Mouse (Mus musculus) forebrain, embryonic 11.5 days (tissue): ENCODE data around the gene Zfp709. TPM values are rescaled to one million over a fixed set of nuclear protein-coding genes. Genes with fewer than 3 reads are reported as not detected.
"Not testable (repeated sequence)": the region's sequence is repeated elsewhere in the genome, so short reads cannot be mapped to it uniquely, and the experiment has no call there.

Experiments
- ATAC-seq: fragments of 200-750 bp; cut with Nextera tagmentation; replicated peaks from 2 replicates; pipeline ENCODE4 v1.8.0; 2017; ENCODE audit warnings: moderate TSS enrichment; ENCODE audit not compliant: low FRiP score
- DNase-seq: peaks from one replicate; pipeline ENCODE4 v3.0.0-alpha.2; 2017; ENCODE audit warnings: low spot score
- H3K27ac ChIP-seq: fragments of 300-500 bp; sonication (generic); 2 replicates; pipeline ENCODE4 v1.5.1; 2014; ENCODE audit warnings: low read depth, low read length
- H3K27me3 ChIP-seq: fragments of 300-500 bp; sonication (generic); 2 replicates; pipeline ENCODE4 v1.6.1; 2014; ENCODE audit warnings: mild to moderate bottlenecking, low read length, mixed read lengths; ENCODE audit not compliant: control insufficient read depth, insufficient read depth
- H3K36me3 ChIP-seq: fragments of 300-500 bp; sonication (generic); 2 replicates; pipeline ENCODE4 v1.6.1; 2014; ENCODE audit warnings: mild to moderate bottlenecking, low read length, moderate library complexity, mixed read lengths; ENCODE audit not compliant: control insufficient read depth, insufficient read depth
- H3K4me1 ChIP-seq: fragments of 300-500 bp; sonication (generic); replicated peaks from 2 replicates; pipeline ENCODE4 v1.6.1; 2014; ENCODE audit warnings: low read length, mixed read lengths; ENCODE audit not compliant: control insufficient read depth, insufficient read depth
- H3K4me2 ChIP-seq: fragments of 300-500 bp; sonication (generic); 2 replicates; pipeline ENCODE4 v1.6.1; 2014; ENCODE audit warnings: low read depth, mild to moderate bottlenecking, low read length, moderate library complexity, mixed read lengths; ENCODE audit not compliant: severe bottlenecking
- H3K4me3 ChIP-seq: fragments of 300-500 bp; sonication (generic); 2 replicates; pipeline ENCODE4 v1.5.1; 2014; ENCODE audit warnings: low read depth, low read length
- H3K9ac ChIP-seq: fragments of 300-500 bp; sonication (generic); 2 replicates; pipeline ENCODE4 v1.6.1; 2014; ENCODE audit warnings: low read length
- H3K9me3 ChIP-seq: fragments of 300-500 bp; sonication (generic); 2 replicates; pipeline ENCODE4 v1.6.1; 2016; ENCODE audit warnings: low read length, mixed read lengths; ENCODE audit not compliant: control insufficient read depth
- WGBS: fragments of 180-500 bp; shearing (Covaris S2); extraction: QIAGEN DNeasy Blood & Tissue Kit; methylation state at CpG from one replicate; pipeline ENCODE4 v1.1.7; 2014; 5-methylcytosine and 5-hydroxymethylcytosine counted together
- polyA plus RNA-seq: library from polyadenylated mRNA; unstranded; fragments of >200 nt; fragmentation: Nextera tagmentation; extraction: Ambion mirVana; gene quantifications from 2 replicates; pipeline ENCODE4 v1.2.1, GENCODE M21; 2014

Gene Zfp709
- 5.8 and 6.2 TPM in 2 replicates for polyA plus RNA-seq

DNA sequence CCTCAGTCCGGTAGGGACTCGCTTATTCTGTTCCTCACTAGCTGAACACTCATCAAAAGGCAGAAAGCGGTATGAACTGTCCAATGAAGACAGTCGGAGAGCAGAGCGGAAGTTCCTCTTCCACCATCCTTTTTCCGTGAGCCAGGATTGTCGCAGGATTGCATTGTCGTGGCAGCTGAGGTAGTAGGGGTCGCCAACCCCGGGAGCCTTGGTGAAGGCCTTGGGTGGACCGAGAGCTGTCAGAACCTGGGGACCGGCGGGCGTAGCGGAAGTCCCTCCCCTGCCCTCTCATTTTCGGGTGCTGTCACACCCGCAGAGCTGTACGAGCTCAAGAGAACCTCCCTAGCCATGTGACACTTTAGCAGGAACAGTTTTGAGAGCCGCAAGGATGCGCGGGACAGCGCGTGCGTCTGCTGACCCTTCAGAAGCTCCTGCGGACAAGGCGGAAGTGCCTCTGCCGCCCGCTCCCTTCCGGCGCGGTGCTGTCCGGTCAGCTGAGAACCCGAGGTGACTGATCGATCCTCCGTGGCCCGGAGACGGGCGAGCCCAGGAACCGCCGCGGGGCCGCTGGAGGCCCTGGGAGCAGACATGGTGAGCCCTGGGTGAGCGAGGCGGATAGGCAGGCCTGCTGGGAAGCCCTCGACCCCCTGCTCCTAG, at the start of gene Zfp709:
TSS of gene Zfp709 (plus strand) at position 402 of the 657 bp plus-strand sequence.
- 8% methylated on average over 38 of the region's 45 CpGs for WGBS
- Histone ChIP-seq H3K4me2 (peak within 1 kb of the TSS; percentile 92), H3K4me3 (peak within 1 kb of the TSS; percentile 60), H3K4me1 (no peaks in the 10 kb centered on the region), H3K27ac (0 out of 2 replicates have a peak within 1 kb of the TSS, but pooled peaks have one; percentile 12), H3K36me3 (peaks cover 3% of the 10 kb centered on the region), H3K9me3 (peaks cover 12% of the 10 kb centered on the region; the same call in 1 of the 2 replicates), H3K27me3 (no peaks in the 10 kb centered on the region), H3K9ac (peak within 1 kb of the TSS; percentile 87)
- ATAC-seq, result peak; percentile 86
- peak; percentile 72 for DNase-seq

DNA sequence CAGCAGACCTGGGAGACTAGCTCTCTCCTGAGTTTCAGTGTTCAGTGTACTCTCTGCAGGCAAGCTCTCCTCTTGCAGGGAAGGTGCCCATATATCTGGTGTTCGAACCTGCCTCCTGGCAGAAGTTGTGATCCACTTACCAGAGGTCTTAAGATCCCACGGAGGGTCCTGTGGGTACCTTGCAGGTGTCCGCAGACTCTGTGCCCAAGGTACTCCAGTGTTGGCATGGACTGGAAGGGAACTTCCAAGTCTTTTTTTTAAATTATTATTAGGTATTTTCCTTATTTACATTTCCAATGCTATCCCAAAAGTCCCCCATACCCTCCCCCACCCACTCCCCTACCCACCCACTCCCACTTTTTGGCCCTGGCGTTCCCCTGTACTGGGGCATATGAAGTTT, 43.6 kb upstream of the Zfp709 start:
- not testable (repeated sequence) for H3K27ac ChIP-seq, H3K36me3 ChIP-seq, DNase-seq, ATAC-seq, H3K4me1 ChIP-seq, H3K4me2 ChIP-seq, H3K27me3 ChIP-seq, H3K9ac ChIP-seq, H3K9me3 ChIP-seq, H3K4me3 ChIP-seq
- WGBS, result 90% methylated on average over 4 of the region's 4 CpGs

DNA sequence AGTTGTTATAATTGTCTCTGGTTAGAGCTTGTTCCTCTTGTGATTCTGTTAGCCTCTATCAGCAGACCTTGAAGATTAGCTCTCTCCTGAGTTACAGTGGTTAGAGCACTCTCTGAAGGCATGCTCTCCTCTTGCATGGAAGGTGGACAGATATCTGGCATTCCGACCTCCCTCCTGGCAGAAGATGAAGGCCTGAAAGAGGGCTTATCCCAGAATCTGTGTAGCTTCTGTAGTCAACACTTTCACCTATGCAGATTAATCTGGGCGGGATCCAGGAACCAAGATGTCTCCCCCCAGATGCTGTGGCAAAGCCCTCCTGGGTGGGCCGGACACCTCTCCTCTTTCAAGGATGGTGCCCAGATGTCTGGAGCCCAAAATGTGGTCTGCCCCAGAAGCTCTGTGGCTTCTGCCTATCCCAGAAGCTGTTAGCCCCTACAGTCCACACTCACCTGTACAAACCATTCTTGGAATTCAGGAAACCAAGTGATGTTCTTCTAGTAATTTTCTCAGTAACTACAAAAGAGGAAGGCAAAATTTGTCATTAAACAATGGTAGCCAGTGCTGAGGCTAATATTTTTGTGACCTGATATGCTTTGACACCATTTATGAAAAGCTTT, 40.5 kb upstream of the Zfp709 start:
- not testable (repeated sequence) for H3K4me1 ChIP-seq, H3K27ac ChIP-seq, H3K9ac ChIP-seq, H3K27me3 ChIP-seq, H3K4me3 ChIP-seq, H3K36me3 ChIP-seq, H3K9me3 ChIP-seq, DNase-seq, H3K4me2 ChIP-seq
- 90% methylated on average over 3 of the region's 3 CpGs for WGBS
- ATAC-seq, result 0 out of 2 replicates have a peak, but pooled peaks have one; percentile 65

DNA sequence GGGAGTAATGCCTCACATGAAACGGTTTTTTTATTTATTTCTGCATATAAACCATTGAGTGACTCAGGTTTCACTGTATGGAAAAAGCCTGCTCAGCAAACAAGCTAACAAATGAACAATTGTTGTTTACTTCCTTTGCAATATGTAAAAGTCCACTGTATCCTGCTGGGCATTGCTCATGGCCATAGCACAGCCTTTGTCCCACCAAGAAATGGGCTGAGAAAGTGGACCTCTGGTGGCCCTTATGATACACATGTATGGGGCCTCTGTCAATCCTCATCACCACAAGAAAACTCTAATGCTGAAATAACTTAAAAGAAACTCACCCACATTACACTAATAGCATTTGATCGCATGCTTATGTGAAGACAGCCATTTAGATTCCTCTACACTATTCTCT, 39.3 kb upstream of the Zfp709 start:
- ATAC-seq, H3K36me3 ChIP-seq, H3K27me3 ChIP-seq, H3K9me3 ChIP-seq, H3K4me2 ChIP-seq, DNase-seq, H3K4me3 ChIP-seq, H3K4me1 ChIP-seq, H3K9ac ChIP-seq, H3K27ac ChIP-seq: not testable (repeated sequence)
- WGBS, result 76% methylated on average over 2 of the region's 2 CpGs

DNA sequence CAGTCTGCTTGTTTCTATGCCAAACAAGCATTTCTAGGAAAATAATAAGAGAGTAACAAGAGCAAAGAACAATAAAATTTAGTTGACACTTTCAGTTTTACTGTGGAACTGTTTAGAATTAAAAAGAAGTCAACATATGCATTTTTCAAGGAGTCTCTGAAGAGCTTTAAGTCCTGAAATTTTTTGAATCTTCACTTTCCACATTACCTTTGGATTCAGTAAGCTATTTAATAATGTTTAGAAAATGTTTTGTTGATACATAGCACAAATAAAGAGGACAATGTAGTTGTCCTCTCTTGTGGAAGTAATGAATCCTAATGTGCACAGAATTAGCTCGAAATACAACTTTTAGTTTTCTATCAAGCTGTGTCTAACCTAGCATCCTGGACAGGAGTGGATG, 37.4 kb upstream of the Zfp709 start:
- not testable (repeated sequence) for H3K4me1 ChIP-seq, H3K4me3 ChIP-seq, H3K9me3 ChIP-seq, H3K4me2 ChIP-seq, H3K27me3 ChIP-seq, ATAC-seq, H3K36me3 ChIP-seq, DNase-seq, H3K9ac ChIP-seq, H3K27ac ChIP-seq
- WGBS, result 74% methylated on average over 1 of the region's 1 CpGs

DNA sequence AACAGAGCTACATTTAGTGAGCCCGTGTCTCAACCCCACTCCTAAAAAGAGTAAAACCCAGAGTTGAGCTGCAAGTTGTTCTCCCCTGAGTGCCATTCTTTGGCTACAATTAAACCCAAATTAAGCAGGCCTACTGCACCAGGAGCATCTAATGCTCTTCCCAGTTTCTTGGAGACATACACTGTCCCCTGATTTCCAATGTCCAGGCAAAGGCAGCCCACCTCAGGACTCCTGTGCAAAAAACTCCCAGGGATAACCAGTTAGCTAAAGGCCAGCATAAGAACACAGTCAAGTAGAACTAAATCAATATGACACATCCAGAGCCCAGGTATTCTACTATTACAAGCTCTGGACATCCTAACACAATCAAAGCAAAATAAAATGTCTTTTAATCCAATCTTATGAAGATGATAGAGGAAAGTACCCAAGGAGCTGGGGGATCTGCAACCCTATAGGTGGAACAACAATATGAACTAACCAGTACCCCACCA, 35.8 kb upstream of the Zfp709 start:
- 85% methylated on average over 1 of the region's 1 CpGs for WGBS
- H3K4me3 ChIP-seq, DNase-seq, H3K4me2 ChIP-seq, H3K27ac ChIP-seq, H3K9ac ChIP-seq, H3K36me3 ChIP-seq, H3K4me1 ChIP-seq, ATAC-seq, H3K27me3 ChIP-seq, H3K9me3 ChIP-seq: not testable (repeated sequence)

DNA sequence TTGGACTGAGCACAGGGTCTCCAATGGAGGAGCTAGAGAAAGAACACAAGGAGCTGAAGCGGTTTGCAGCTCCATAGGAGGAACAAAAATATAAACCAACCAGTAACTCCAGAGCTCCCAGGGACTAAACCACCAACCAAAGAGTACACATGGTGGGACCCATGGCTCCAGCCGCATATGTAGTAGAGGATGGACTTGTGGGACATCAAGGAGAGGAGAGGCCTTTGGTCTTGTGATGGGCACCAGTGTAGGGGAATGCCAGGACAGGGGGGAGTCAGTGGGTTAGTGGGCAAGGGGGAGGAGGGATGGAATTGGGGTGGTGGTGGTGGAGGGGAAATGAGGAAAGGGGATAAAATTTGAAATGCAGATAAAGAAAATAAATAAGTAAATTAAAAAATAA, 35.1 kb upstream of the Zfp709 start:
- H3K27ac ChIP-seq, H3K4me1 ChIP-seq, H3K36me3 ChIP-seq, H3K4me3 ChIP-seq, H3K9me3 ChIP-seq, DNase-seq, H3K4me2 ChIP-seq, H3K9ac ChIP-seq, H3K27me3 ChIP-seq: not testable (repeated sequence)
- ATAC-seq, result 0 out of 2 replicates have a peak, but pooled peaks have one; percentile 59
- WGBS, result 91% methylated on average over 2 of the region's 2 CpGs

DNA sequence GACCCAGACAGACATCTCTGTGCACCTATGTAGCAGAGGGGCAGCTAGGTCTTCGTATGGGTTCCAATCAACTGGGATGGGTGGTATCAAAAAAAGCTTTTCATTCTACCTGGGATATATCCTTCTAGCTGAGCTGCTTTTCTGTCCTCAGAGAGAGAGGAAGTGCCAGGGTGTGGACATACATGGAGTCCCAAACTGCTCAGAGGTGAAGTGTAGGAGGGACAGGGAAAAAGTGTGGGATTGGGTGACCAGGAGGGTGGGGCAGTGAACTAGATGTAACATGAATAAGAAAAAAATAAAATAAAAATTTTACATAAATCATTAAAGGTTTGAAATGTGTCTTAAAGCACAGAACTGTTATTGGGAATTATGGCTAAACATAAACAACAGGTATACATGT, 30.8 kb upstream of the Zfp709 start:
- DNase-seq, H3K4me2 ChIP-seq, H3K27me3 ChIP-seq, H3K27ac ChIP-seq, H3K4me3 ChIP-seq, H3K36me3 ChIP-seq, H3K9me3 ChIP-seq, H3K9ac ChIP-seq, H3K4me1 ChIP-seq: not testable (repeated sequence)
- WGBS, result 72% methylated on average over 1 of the region's 1 CpGs
- peak; percentile 58; the same call in 1 of the 2 replicates for ATAC-seq

DNA sequence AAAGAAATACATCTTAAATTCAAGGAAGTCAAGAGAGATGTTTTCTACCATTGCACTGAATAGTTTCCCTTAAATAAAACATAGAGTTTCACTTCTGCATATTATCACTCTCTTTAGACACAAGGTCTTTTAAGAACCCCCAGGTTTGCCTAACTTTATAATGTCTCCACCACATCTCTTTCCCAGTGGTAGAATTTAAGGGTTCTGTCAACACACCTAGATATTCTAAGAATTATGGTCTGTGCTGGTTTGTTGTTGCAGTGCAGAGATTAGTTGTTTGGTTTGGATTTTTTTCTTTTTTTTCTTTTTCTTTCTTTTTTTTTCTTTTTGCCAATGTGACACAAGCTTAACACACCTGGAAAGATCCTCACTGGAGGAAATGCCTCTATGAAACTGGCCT, 28.5 kb upstream of the Zfp709 start:
- not testable (repeated sequence) for H3K9me3 ChIP-seq, H3K27ac ChIP-seq, H3K4me3 ChIP-seq, H3K4me2 ChIP-seq, H3K9ac ChIP-seq, H3K36me3 ChIP-seq, H3K4me1 ChIP-seq, H3K27me3 ChIP-seq, ATAC-seq, DNase-seq
